Mouse (Mus musculus): ENCODE results near the gene Tex46.

Tex46 gene

GRCm38 (mm10) chr4:136631237-136631994 is 21.2 kb downstream of the Tex46 start:
- no peak for DNase-seq (ENCODE audit: low spot score)

- DNase-seq (ENCODE audit: low spot score), result no peak
Measured at GRCm38 (mm10) chr4:136635995-136636394, 25.8 kb downstream of the Tex46 start.

- no peak for DNase-seq (ENCODE audit: low spot score)
Measured at GRCm38 (mm10) chr4:136636511-136636910, 26.3 kb downstream of the Tex46 start.

DNA sequence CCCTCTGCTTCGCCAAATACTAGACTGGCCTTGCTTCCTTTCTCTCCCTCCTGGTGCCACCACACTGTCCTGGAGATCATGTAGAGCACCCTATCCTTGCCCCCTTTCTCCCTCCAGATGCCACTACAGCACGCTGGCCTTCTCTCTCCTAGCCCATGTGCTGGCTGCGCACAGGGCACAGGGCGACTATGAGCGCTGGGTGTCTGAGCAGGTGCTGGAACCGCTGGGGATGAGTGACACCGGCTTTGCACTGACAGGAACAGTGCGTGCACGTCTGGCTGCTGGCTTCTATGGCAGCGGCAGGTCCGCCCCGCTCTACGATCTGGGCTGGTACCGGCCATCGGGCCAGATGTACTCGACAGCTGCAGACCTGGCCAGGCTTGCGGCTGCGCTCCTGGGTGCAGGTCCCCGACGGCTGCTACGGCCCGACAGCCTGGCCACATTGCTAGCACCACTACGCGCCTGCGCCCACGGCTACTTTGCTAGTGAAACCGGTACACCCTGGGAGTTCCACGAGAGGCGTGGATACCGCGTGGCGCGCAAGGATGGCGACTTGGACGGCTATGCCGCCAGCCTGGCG is 26.8 kb downstream of the Tex46 start:
- DNase-seq (ENCODE audit: low spot score), result no peak

DNA sequence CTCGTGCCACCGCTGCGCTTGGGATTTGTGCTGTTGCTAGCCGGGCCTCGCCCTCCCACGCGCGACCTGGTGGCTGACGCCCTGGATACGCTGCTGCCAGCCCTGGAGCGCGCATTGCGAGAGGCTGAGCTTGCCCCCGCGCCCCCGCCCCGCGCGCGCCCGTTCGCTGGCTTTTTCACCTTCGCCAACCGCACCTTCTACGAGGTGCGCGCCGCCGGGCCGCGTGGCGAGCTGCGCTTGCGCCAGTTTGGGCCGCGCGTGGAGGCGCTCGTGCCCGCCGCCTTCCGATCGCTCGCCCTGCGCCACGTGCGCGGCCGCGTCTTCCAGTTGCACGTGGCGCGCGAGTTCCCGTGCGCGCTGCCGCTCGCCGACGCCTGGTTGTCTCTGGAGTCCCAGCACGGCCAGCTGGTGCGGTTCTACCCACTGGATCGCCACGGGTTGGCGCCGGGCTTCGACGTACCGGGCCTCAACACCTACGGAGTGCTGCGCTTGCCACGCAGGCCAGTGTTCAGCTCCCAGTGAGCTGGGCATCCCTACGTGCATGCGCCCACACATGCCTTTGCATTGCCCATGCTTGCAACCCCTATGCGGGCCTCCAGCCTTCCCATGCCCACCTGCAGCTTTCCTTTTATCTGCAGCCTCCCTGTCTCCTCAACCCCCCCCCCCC is 27.5 kb downstream of the Tex46 start:
- peak; percentile 25 for DNase-seq (ENCODE audit: low spot score)

DNA sequence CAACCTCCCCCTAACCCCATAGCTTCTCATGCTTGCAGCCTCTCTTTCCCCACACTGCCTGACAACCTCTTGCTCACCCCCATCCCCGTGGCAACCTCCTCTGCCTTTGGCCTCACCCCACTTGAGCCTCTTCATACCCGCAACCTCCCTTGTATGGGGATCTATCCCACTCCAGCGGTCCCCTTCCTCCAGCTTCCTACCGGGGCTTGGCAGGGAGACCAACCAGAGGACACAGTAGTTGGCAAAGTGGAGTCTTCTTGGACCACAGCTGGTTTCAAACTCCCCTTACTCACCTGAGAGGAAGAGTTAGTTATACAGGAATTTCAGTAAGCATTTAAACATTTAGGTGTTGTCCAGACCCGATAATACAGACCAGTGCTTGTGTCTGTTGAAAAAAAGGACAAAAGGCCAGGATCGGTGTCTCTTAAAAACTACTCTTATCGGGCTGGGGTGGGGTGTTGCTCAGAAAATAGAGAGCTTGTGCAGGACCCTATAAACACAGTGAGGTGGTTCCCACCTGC is 28.1 kb downstream of the Tex46 start:
- no peak for DNase-seq (ENCODE audit: low spot score)

- DNase-seq (ENCODE audit: low spot score), result no peak
Measured at GRCm38 (mm10) chr4:136638890-136639289, 28.7 kb downstream of the Tex46 start.

DNA sequence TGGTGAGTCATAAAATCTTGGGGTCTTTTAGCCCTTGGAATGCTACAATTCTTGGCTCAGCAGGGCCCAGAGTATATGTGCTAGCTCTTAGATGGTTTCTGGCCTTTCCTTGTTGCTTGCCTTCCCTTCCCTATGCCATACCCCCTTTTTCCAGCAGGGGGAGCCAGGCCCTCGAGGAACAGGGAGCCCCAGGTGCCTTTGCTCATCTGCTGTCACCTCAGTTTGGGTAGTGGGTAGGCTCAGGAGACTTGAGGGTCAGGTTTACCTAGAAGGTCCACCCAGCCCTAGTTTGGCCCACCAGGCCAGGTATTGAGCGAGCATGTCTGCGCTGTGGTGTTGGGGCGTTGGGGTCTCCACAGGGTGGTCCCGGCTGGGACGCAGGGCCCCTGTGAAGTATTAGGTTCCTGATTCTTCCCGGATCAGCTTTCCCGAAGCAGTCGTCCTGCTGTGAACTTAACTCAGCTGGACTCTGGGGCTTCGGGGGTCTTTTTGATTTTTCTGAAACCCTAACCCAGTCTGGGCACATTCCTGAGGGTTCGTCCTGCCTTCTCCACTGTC is 38.8 kb downstream of the Tex46 start:
- peak; percentile 87 for DNase-seq (ENCODE audit: low spot score)

- no peak for DNase-seq (ENCODE audit: low spot score)
Measured at GRCm38 (mm10) chr4:136649480-136650196, 39.4 kb downstream of the Tex46 start.

DNA sequence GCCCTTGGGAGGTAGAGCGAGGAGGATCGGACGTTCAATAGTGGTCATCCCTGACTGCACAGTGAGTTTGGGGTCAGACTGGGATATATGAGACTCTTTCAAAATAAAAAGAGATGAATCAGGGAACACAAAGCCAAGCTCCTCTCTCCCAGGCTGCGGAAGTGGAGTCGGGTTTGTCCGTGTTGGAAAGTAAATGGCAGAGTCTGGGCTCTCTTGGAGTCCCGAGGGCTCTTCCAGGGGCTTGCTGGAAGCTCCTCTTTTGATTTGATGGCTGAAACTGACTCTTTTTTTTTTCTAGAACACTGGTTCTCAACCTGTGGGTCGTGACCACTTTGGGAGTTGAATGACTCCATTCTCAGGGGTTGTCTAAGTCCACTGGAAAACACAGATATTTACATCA is 40.0 kb downstream of the Tex46 start:
- DNase-seq (ENCODE audit: low spot score), result no peak

DNA sequence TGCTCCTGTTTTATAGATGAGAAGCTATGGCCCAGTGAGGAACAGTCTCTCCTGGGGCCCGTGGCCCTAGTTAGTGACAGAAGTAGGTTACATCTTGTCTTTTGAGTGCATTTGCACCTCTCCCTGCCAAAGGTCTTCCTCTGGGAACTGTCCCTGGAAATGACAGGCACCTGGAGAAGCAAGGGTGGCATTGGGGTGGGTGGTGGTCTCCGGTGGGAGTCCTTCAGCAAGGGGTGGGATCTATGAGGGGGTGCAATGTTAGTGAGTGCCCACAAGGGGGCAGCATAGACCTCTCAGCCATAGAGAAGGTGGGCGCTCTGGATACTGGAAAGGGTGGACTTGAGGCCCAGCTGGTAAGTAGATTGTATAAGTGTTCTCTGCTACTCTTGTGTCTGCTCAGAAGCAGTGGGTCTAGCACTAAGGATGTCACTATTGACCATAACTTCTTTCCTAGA is 41.1 kb downstream of the Tex46 start:
- peak; percentile 27 for DNase-seq (ENCODE audit: low spot score)

- DNase-seq (ENCODE audit: low spot score), result no peak
Measured at GRCm38 (mm10) chr4:136651882-136652527, 41.8 kb downstream of the Tex46 start.

DNA sequence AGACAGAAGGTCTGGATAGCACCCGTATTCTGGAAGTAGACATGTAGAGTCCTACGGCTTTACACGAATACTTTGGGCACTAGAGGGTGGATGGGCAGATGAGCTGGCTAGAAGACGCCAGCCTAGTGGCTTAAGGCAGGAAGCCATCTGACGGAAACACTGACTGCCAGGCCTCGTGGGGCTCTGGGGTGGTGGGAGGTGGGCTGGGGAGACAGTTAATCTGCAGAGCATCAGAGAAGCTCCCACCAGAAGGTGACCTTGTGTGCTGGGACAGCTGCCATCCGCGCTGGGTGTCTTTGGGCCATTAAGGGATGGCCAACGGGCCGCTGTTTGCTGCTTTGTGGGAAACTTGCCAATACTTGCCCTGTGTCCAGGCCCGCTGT is 42.3 kb downstream of the Tex46 start:
- no peak for DNase-seq (ENCODE audit: low spot score)

- no peak for DNase-seq (ENCODE audit: low spot score)
Measured at GRCm38 (mm10) chr4:136653019-136653418, 42.8 kb downstream of the Tex46 start.

DNA sequence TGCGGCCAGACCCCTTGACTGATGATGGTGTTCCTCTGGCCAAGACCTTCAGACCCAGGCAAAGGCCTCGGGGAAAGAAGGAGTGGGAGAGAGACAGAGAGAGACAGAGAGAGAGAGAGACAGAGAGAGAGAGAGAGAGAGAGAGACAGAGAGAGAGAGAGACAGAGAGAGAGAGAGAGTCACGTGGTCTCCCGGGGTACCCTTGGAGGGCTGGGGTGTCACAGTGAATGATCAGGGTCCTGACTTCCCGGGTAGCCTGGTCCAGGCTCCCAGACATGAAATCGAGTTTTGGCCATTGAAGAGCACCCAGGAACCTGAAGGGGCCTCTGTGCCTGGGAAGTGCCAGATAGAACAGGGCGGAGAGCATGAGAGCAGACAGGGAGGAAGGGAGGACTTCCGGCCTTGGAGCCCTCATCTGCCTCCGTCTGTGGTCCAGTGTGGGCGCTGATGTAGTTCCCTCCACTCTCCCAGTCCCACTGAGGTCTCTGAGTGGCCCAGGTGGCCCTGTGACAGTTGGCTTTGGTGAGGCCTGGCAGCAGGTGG is 43.5 kb downstream of the Tex46 start:
- DNase-seq (ENCODE audit: low spot score), result no peak

- no peak for DNase-seq (ENCODE audit: low spot score)
Measured at GRCm38 (mm10) chr4:136657914-136658313, 47.7 kb downstream of the Tex46 start.

Data from ovary, postnatal 14 days (tissue).